Mouse (Mus musculus): ENCODE measurements around the gene Otog. TPM values are rescaled to one million over a fixed set of nuclear protein-coding genes. Genes with fewer than 3 reads are reported as not detected.

Otog gene
- not detected in 2 replicates for polyA plus RNA-seq (2012; rRNA removed)

GRCm38 (mm10) chr7:46240696-46241095 lies at the start of gene Otog:
TSS of gene Otog (plus strand) at chr7:46240987.

DNA sequence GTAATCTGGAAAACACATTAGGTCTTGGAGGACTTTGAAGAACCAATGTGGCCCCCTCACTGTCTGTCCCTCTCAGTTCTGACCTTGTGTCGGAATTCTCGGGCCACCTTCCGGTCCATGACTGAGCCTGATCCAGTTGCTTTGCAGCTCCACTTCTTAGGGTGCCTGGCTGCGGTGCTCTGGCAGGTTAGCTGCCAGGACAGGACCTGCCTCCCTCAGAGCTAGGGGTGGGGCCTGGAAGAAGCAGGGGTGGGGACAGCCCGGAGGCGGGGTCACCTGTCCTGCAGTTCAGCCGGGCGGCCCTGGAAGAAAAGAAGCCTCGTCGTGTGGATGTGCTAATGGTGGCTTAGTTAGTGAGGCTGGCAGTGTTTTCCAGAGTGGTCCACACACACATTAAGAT lies 2.4 kb upstream of the Otog start, which contains the start of gene Ush1c:
Gene Ush1c, minus strand, starts transcription at position 158 of the 400 bp plus-strand sequence.

Other genes starting within 250 kb of the Otog start
- 1.4 and 1.8 TPM in 2 replicates for gene Abcc6, start 210.7 kb upstream of the Otog start, polyA plus RNA-seq (2012; rRNA removed)
- 39.9 and 46.6 TPM in 2 replicates for gene Nomo1, start 207.3 kb upstream of the Otog start, polyA plus RNA-seq (2012; rRNA removed)
- 0.35 and 0.51 TPM in 2 replicates for gene Kcnj11, start 140.2 kb upstream of the Otog start, polyA plus RNA-seq (2012; rRNA removed)
- gene Abcc8, start 61.0 kb upstream of the Otog start, polyA plus RNA-seq (2012; rRNA removed), result 0.54 and 0.59 TPM in 2 replicates
- 0.05 and 0.09 TPM in 2 replicates for gene Ush1c, start 2.5 kb upstream of the Otog start, polyA plus RNA-seq (2012; rRNA removed)
- gene Myod1, start 135.5 kb downstream of the Otog start, polyA plus RNA-seq (2012; rRNA removed), result not detected in 2 replicates
- gene Kcnc1, start 155.5 kb downstream of the Otog start, polyA plus RNA-seq (2012; rRNA removed), result 0.09 and 0.29 TPM in 2 replicates